Mouse (Mus musculus): ENCODE measurements around the gene Dcun1d3. TPM values are rescaled to one million over a fixed set of nuclear protein-coding genes. Genes with fewer than 3 reads are reported as not detected.

The Dcun1d3 gene
- polyA plus RNA-seq, 1 experiment: 37.9 TPM

DNA sequence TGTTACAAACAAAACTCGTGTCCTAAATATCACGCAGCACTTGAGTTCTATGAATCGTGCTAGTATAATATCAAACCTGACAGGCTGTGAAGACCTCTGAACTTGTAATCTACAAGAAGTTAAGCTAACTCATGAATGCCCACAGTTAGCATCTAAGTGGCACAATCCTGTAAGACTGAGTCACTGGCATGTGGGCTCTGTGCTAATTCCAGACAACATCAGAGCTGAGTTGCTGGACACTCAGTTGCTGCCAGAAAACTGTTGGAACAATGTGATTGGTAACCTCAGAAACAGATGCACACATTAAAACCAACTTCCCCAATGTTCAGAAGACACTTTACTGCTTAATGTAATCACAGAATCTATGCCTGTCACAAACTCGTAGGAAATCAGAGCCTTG lies 8.2 kb downstream of the Dcun1d3 start:
- H3K4me3 ChIP-seq (ENCODE audit: low read depth, low read length): no peak overlapping the region
- H3K27me3 ChIP-seq (ENCODE audit: control insufficient read depth, insufficient read depth, low read length, poor library complexity, severe bottlenecking): no peaks in the 10 kb centered on the region

GRCm38 (mm10) chr7:119881229-119881628 lies 14.9 kb downstream of the Dcun1d3 start:
- Histone ChIP-seq H3K9me3 (replicated peaks; ENCODE audit: control insufficient read depth, insufficient read depth, low read length, poor library complexity, severe bottlenecking) (no peaks in the 10 kb centered on the region), H3K27ac (ENCODE audit: insufficient read depth, low read length) (no peak overlapping the region), H3K27me3 (ENCODE audit: control insufficient read depth, insufficient read depth, low read length, poor library complexity, severe bottlenecking) (no peaks in the 10 kb centered on the region), H3K36me3 (ENCODE audit: control insufficient read depth, insufficient read depth, low read length, poor library complexity, severe bottlenecking) (no peaks in the 10 kb centered on the region; the same call in 1 of the 2 replicates), H3K4me3 (ENCODE audit: low read depth, low read length) (no peak overlapping the region), H3K9ac (ENCODE audit: low read depth, poor library complexity, severe bottlenecking) (no peak overlapping the region), H3K4me1 (ENCODE audit: control insufficient read depth, insufficient read depth, low read length) (no peaks in the 10 kb centered on the region)
- TF ChIP-seq EP300 (IDR thresholded peaks at IDR 0.05; ENCODE audit: insufficient read depth, low read depth, low read length): no peak
- no peak for TF ChIP-seq POLR2A (IDR thresholded peaks at IDR 0.05; ENCODE audit: insufficient read depth, low read length)
- no peak for TF ChIP-seq CTCF (IDR thresholded peaks at IDR 0.05; ENCODE audit: low read depth, low read length)

More for the DNA sequence above, 8.2 kb downstream of the Dcun1d3 start:
- TF ChIP-seq CTCF (IDR thresholded peaks at IDR 0.05; ENCODE audit: low read depth, low read length) (no peak), EP300 (IDR thresholded peaks at IDR 0.05; ENCODE audit: insufficient read depth, low read depth, low read length) (no peak), POLR2A (IDR thresholded peaks at IDR 0.05; ENCODE audit: insufficient read depth, low read length) (no peak)
- H3K9me3 ChIP-seq (replicated peaks; ENCODE audit: control insufficient read depth, insufficient read depth, low read length, poor library complexity, severe bottlenecking): no peaks in the 10 kb centered on the region
- no peak overlapping the region for H3K27ac ChIP-seq (ENCODE audit: insufficient read depth, low read length)
- H3K36me3 ChIP-seq (ENCODE audit: control insufficient read depth, insufficient read depth, low read length, poor library complexity, severe bottlenecking): no peaks in the 10 kb centered on the region; the same call in 1 of the 2 replicates
- H3K4me1 ChIP-seq (ENCODE audit: control insufficient read depth, insufficient read depth, low read length): peaks cover 1% of the 10 kb centered on the region
- no peak overlapping the region for H3K9ac ChIP-seq (ENCODE audit: low read depth, poor library complexity, severe bottlenecking)

GRCm38 (mm10) chr7:119880345-119880744 lies 15.8 kb downstream of the Dcun1d3 start:
- no peaks in the 10 kb centered on the region for H3K4me1 ChIP-seq (ENCODE audit: control insufficient read depth, insufficient read depth, low read length)
- TF ChIP-seq EP300 (IDR thresholded peaks at IDR 0.05; ENCODE audit: insufficient read depth, low read depth, low read length) (no peak), CTCF (IDR thresholded peaks at IDR 0.05; ENCODE audit: low read depth, low read length) (no peak), POLR2A (IDR thresholded peaks at IDR 0.05; ENCODE audit: insufficient read depth, low read length) (no peak)
- H3K9ac ChIP-seq (ENCODE audit: low read depth, poor library complexity, severe bottlenecking): no peak overlapping the region
- no peaks in the 10 kb centered on the region for H3K9me3 ChIP-seq (replicated peaks; ENCODE audit: control insufficient read depth, insufficient read depth, low read length, poor library complexity, severe bottlenecking)
- no peak overlapping the region for H3K4me3 ChIP-seq (ENCODE audit: low read depth, low read length)
- H3K36me3 ChIP-seq (ENCODE audit: control insufficient read depth, insufficient read depth, low read length, poor library complexity, severe bottlenecking): no peaks in the 10 kb centered on the region; the same call in 1 of the 2 replicates
- no peaks in the 10 kb centered on the region for H3K27me3 ChIP-seq (ENCODE audit: control insufficient read depth, insufficient read depth, low read length, poor library complexity, severe bottlenecking)
- no peak overlapping the region for H3K27ac ChIP-seq (ENCODE audit: insufficient read depth, low read length)

DNA sequence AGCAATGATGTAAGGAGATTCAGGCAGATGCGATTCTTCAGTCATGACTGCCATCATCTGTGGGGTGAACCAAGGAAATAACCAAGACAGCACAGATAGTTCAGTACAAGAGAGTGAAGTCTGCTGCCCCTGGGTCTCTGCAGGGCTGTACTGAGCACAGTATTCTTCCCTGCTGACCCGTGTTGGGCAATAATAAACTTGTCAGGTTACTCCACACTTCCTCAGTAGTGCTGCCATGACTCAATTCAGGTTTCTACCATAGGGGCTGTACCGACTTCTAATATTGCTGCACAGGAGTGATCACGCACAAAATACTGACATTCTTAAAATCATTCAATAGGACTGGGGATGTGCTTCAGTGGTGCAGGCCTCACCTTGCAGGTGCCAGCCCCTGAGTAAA lies 16.9 kb downstream of the Dcun1d3 start:
- Histone ChIP-seq H3K4me1 (ENCODE audit: control insufficient read depth, insufficient read depth, low read length) (no peaks in the 10 kb centered on the region), H3K9me3 (replicated peaks; ENCODE audit: control insufficient read depth, insufficient read depth, low read length, poor library complexity, severe bottlenecking) (no peaks in the 10 kb centered on the region), H3K4me3 (ENCODE audit: low read depth, low read length) (no peak overlapping the region), H3K27me3 (ENCODE audit: control insufficient read depth, insufficient read depth, low read length, poor library complexity, severe bottlenecking) (no peaks in the 10 kb centered on the region), H3K36me3 (ENCODE audit: control insufficient read depth, insufficient read depth, low read length, poor library complexity, severe bottlenecking) (no peaks in the 10 kb centered on the region; the same call in 1 of the 2 replicates), H3K9ac (ENCODE audit: low read depth, poor library complexity, severe bottlenecking) (no peak overlapping the region), H3K27ac (ENCODE audit: insufficient read depth, low read length) (no peak overlapping the region)
- TF ChIP-seq CTCF (IDR thresholded peaks at IDR 0.05; ENCODE audit: low read depth, low read length) (no peak), POLR2A (IDR thresholded peaks at IDR 0.05; ENCODE audit: insufficient read depth, low read length) (no peak), EP300 (IDR thresholded peaks at IDR 0.05; ENCODE audit: insufficient read depth, low read depth, low read length) (no peak)

DNA sequence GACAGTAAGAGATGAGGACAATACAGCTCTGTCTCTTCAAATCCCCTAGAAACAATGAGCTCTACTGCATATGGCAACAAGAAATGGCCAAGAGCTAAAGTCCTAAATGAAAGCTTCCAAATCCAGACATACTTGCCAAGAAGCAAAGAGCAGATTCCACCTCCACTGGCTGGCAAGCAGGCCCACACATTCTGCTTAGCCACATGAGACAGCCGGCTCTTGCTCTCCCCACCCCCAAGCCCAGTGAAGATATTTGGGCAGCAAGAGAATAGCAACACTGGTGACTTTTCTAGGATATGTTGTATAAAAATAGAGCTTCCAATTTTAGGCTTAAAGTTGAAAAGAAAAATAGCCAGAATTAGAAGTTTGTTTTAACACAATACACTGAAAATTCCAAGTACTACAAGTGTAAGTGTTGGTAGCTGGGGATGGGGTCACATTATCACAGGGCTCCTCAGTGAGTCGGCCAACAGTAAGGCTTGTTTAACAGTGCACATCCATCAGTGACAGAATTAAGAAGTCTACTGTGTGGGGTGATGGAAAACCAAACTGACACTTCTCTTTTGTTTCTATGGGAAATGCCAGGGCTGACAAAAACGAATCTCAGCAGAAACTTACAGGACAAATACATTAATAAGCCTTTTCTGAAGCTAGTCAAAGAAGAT lies 20.2 kb downstream of the Dcun1d3 start:
- Histone ChIP-seq H3K27ac (ENCODE audit: insufficient read depth, low read length) (no peak overlapping the region), H3K4me1 (ENCODE audit: control insufficient read depth, insufficient read depth, low read length) (no peaks in the 10 kb centered on the region), H3K36me3 (ENCODE audit: control insufficient read depth, insufficient read depth, low read length, poor library complexity, severe bottlenecking) (no peaks in the 10 kb centered on the region; the same call in 1 of the 2 replicates), H3K9me3 (replicated peaks; ENCODE audit: control insufficient read depth, insufficient read depth, low read length, poor library complexity, severe bottlenecking) (no peaks in the 10 kb centered on the region), H3K4me3 (ENCODE audit: low read depth, low read length) (no peak overlapping the region), H3K9ac (ENCODE audit: low read depth, poor library complexity, severe bottlenecking) (no peak overlapping the region), H3K27me3 (ENCODE audit: control insufficient read depth, insufficient read depth, low read length, poor library complexity, severe bottlenecking) (no peaks in the 10 kb centered on the region)
- no peak for TF ChIP-seq POLR2A (IDR thresholded peaks at IDR 0.05; ENCODE audit: insufficient read depth, low read length)
- TF ChIP-seq EP300 (IDR thresholded peaks at IDR 0.05; ENCODE audit: insufficient read depth, low read depth, low read length): no peak
- no peak for TF ChIP-seq CTCF (IDR thresholded peaks at IDR 0.05; ENCODE audit: low read depth, low read length)

DNA sequence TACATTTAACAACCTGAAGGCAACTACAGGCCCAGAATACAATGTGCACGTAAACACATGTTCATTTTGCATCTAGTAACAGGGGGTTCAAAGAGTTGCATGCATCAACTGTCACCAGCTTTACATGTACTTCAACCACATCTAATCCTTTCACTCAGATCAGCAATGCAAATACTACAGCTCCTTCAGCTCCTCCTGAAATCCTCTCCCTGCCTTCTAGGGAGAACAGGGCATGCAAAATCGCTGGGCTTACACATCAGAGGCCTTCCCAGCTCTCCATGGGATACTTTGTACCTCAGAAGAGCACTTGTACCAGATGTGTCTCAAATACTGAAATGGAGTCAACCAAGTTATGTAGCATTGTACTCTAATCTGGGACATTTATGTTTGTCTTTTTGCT lies 23.0 kb downstream of the Dcun1d3 start:
- H3K36me3 ChIP-seq (ENCODE audit: control insufficient read depth, insufficient read depth, low read length, poor library complexity, severe bottlenecking): peaks cover 3% of the 10 kb centered on the region; the same call in 1 of the 2 replicates
- no peak overlapping the region for H3K4me3 ChIP-seq (ENCODE audit: low read depth, low read length)
- H3K9me3 ChIP-seq (replicated peaks; ENCODE audit: control insufficient read depth, insufficient read depth, low read length, poor library complexity, severe bottlenecking): no peaks in the 10 kb centered on the region
- TF ChIP-seq CTCF (IDR thresholded peaks at IDR 0.05; ENCODE audit: low read depth, low read length) (no peak), POLR2A (IDR thresholded peaks at IDR 0.05; ENCODE audit: insufficient read depth, low read length) (no peak), EP300 (IDR thresholded peaks at IDR 0.05; ENCODE audit: insufficient read depth, low read depth, low read length) (no peak)
- H3K27ac ChIP-seq (ENCODE audit: insufficient read depth, low read length): no peak overlapping the region
- no peaks in the 10 kb centered on the region for H3K27me3 ChIP-seq (ENCODE audit: control insufficient read depth, insufficient read depth, low read length, poor library complexity, severe bottlenecking)
- H3K9ac ChIP-seq (ENCODE audit: low read depth, poor library complexity, severe bottlenecking): no peak overlapping the region
- H3K4me1 ChIP-seq (ENCODE audit: control insufficient read depth, insufficient read depth, low read length): no peaks in the 10 kb centered on the region

Data from ES-Bruce4 (cell line).